Mouse (Mus musculus): ENCODE measurements around the gene Abat.

DNA sequence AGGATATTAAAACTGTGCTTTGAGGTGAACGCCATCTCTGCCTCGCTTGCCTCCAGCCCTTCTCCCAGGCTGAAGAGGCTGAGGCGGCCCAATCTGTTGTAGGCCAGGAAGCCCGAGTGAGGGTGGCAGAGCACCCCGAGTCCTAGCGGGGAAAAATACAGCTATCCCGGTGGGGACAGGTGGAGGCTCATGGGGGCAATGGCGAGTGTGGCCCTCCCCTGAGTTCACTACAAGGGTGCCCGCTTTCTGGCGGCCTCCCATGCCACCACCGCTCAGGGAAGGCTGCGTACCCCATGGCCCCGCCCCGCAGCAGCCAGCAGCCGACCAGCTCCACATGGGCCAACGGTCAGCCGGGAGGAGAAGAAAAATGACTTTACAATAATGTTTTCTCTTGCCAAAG is 46.9 kb downstream of the Abat start:
- no peak for TF ChIP-seq ZC3H11A (IDR thresholded peaks at IDR 0.05; ENCODE audit: borderline replicate concordance, low read depth, low read length)
- no peak for TF ChIP-seq MAFK (IDR thresholded peaks at IDR 0.05; ENCODE audit: insufficient read depth, low read depth, low read length)
